Mouse (Mus musculus) MEL (cell line): Measurements from ENCODE around the gene Sept9. TPM values are rescaled to one million over a fixed set of nuclear protein-coding genes. Genes with fewer than 3 reads are reported as not detected.

ENCODE experiments used
- DNase-seq: peaks from one replicate; pipeline ENCODE4 v3.0.0; 2011; ENCODE audit warnings: low read depth, low spot score
- H3K27ac ChIP-seq: 2 replicates; pipeline ENCODE4 v1.5.1; 2012; ENCODE audit warnings: low read depth, mild to moderate bottlenecking, control low read depth, low read length, moderate library complexity; ENCODE audit not compliant: control insufficient read depth
- H3K27me3 ChIP-seq, 2 experiments: fragments of 150-350 bp in 1 of 2; sonication (generic) in 1 of 2; 2 replicates each; pipeline ENCODE4 v1.6.1; 2012; ENCODE audit warnings: low read length in 2 of 2, mild to moderate bottlenecking in 2 of 2, improper control_type of control experiment in 1 of 2, moderate library complexity in 1 of 2; ENCODE audit not compliant: insufficient read depth in 2 of 2, control insufficient read depth in 1 of 2
- H3K36me3 ChIP-seq, 2 experiments: 2 replicates each; pipeline ENCODE4 v1.6.1; 2012 to 2014; ENCODE audit warnings: low read length in 2 of 2, improper control_type of control experiment in 1 of 2, inconsistent platforms in 1 of 2, mild to moderate bottlenecking in 1 of 2; ENCODE audit not compliant: insufficient read depth in 2 of 2, control insufficient read depth in 1 of 2
- H3K4me1 ChIP-seq, 2 experiments: fragments of 150-350 bp in 1 of 2; sonication (generic) in 1 of 2; 2 replicates each; pipeline ENCODE4 v1.6.1; 2012; ENCODE audit warnings: low read length in 2 of 2, improper control_type of control experiment in 1 of 2, mild to moderate bottlenecking in 1 of 2; ENCODE audit not compliant: insufficient read depth in 2 of 2, control insufficient read depth in 1 of 2
- H3K4me3 ChIP-seq, 2 experiments: fragments of 150-350 bp in 1 of 2; sonication (generic) in 1 of 2; 2 replicates each; pipeline ENCODE4 v1.5.1; 2012; ENCODE audit warnings: low read depth in 2 of 2, low read length in 2 of 2, mild to moderate bottlenecking in 2 of 2, moderate library complexity in 2 of 2, control low read depth in 1 of 2, improper control_type of control experiment in 1 of 2; ENCODE audit not compliant: control insufficient read depth in 1 of 2, insufficient read depth in 1 of 2
- H3K79me2 ChIP-seq: 2 replicates; pipeline ENCODE4 v1.6.1; 2012; ENCODE audit warnings: mild to moderate bottlenecking, low read length, moderate library complexity; ENCODE audit not compliant: control insufficient read depth, poor library complexity, insufficient read depth
- H3K9ac ChIP-seq: 2 replicates; pipeline ENCODE4 v1.6.1; 2012; ENCODE audit warnings: low read depth, mild to moderate bottlenecking, control low read depth, low read length, moderate library complexity; ENCODE audit not compliant: control insufficient read depth, poor library complexity, severe bottlenecking
- H3K9me3 ChIP-seq: fragments of 150-350 bp; sonication (generic); replicated peaks from 2 replicates; pipeline ENCODE4 v1.6.1; 2012; ENCODE audit warnings: mild to moderate bottlenecking, low read length, improper control_type of control experiment, moderate library complexity; ENCODE audit not compliant: insufficient read depth
- BHLHE40 ChIP-seq: IDR thresholded peaks from 2 replicates; pipeline ENCODE4 v1.6.1; 2012; ENCODE audit warnings: low read depth, mild to moderate bottlenecking, inconsistent platforms, low read length, improper control_type of control experiment, borderline replicate concordance
- CHD2 ChIP-seq: IDR thresholded peaks from 2 replicates; pipeline ENCODE4 v1.6.1; 2011; ENCODE audit warnings: low read length, improper control_type of control experiment
- E2F4 ChIP-seq: IDR thresholded peaks from 2 replicates; pipeline ENCODE4 v1.6.1; 2011; ENCODE audit warnings: low read depth, low read length, improper control_type of control experiment, borderline replicate concordance
- ELF1 ChIP-seq: IDR thresholded peaks from 2 replicates; pipeline ENCODE4 v1.6.1; 2014; ENCODE audit warnings: low read depth, mild to moderate bottlenecking, inconsistent platforms, low read length, improper control_type of control experiment, moderate library complexity
- GATA1 ChIP-seq: IDR thresholded peaks from 2 replicates; pipeline ENCODE4 v1.6.1; 2011; ENCODE audit warnings: low read depth, low read length, improper control_type of control experiment
- HCFC1 ChIP-seq: IDR thresholded peaks from 2 replicates; pipeline ENCODE4 v1.6.1; 2012; ENCODE audit warnings: low read depth, mild to moderate bottlenecking, inconsistent platforms, low read length, improper control_type of control experiment, moderate library complexity
- MAFK ChIP-seq: IDR thresholded peaks from 2 replicates; pipeline ENCODE4 v1.6.1; 2011; ENCODE audit warnings: low read depth, mild to moderate bottlenecking, low read length, improper control_type of control experiment, borderline replicate concordance
- MAZ ChIP-seq: IDR thresholded peaks from 2 replicates; pipeline ENCODE4 v1.6.1; 2012; ENCODE audit warnings: low read depth, mild to moderate bottlenecking, inconsistent platforms, low read length, improper control_type of control experiment
- MEF2A ChIP-seq: IDR thresholded peaks from 2 replicates; pipeline ENCODE4 v1.6.1; 2014; ENCODE audit warnings: low read depth, mild to moderate bottlenecking, inconsistent platforms, low read length, improper control_type of control experiment; ENCODE audit not compliant: poor library complexity, insufficient replicate concordance, severe bottlenecking; ENCODE audit errors: extremely low read depth
- MYB ChIP-seq: IDR thresholded peaks from 2 replicates; pipeline ENCODE4 v1.6.1; 2011; ENCODE audit warnings: mild to moderate bottlenecking, low read depth, low read length, improper control_type of control experiment
- MYC ChIP-seq: IDR thresholded peaks from 2 replicates; pipeline ENCODE4 v1.6.1; 2011; ENCODE audit warnings: low read depth, mild to moderate bottlenecking, low read length, improper control_type of control experiment, moderate library complexity
- NELFE ChIP-seq: IDR thresholded peaks from 2 replicates; pipeline ENCODE4 v1.6.1; 2011; ENCODE audit warnings: low read depth, low read length, improper control_type of control experiment
- NRF1 ChIP-seq: IDR thresholded peaks from 2 replicates; pipeline ENCODE4 v1.6.1; 2014; ENCODE audit warnings: low read depth, mild to moderate bottlenecking, inconsistent platforms, low read length, improper control_type of control experiment, moderate library complexity; ENCODE audit not compliant: poor library complexity, insufficient read depth, severe bottlenecking
- POLR2A ChIP-seq, 2 experiments: IDR thresholded peaks; 2 replicates each; pipeline ENCODE4 v1.6.1; 2011 to 2012; ENCODE audit warnings: low read length in 2 of 2, mild to moderate bottlenecking in 2 of 2, control low read depth in 1 of 2, improper control_type of control experiment in 1 of 2, low read depth in 1 of 2, moderate library complexity in 1 of 2; ENCODE audit not compliant: control insufficient read depth in 1 of 2, insufficient read depth in 1 of 2, poor library complexity in 1 of 2
- POLR2AphosphoS2 ChIP-seq: IDR thresholded peaks from 2 replicates; pipeline ENCODE4 v1.6.1; 2011; ENCODE audit warnings: low read length, improper control_type of control experiment
- RCOR1 ChIP-seq: IDR thresholded peaks from 2 replicates; pipeline ENCODE4 v1.6.1; 2012; ENCODE audit warnings: low read depth, mild to moderate bottlenecking, inconsistent platforms, low read length, improper control_type of control experiment
- SMC3 ChIP-seq: IDR thresholded peaks from 2 replicates; pipeline ENCODE4 v1.6.1; 2011; ENCODE audit warnings: low read depth, low read length, improper control_type of control experiment
- TAL1 ChIP-seq: IDR thresholded peaks from 2 replicates; pipeline ENCODE4 v1.6.1; 2012; ENCODE audit warnings: mild to moderate bottlenecking, inconsistent platforms, low read length, moderate library complexity, mixed read lengths
- TBP ChIP-seq: IDR thresholded peaks from 2 replicates; pipeline ENCODE4 v1.8.0; 2011; ENCODE audit warnings: low read depth, low read length, improper control_type of control experiment
- TCF12 ChIP-seq: IDR thresholded peaks from 2 replicates; pipeline ENCODE4 v1.6.1; 2014; ENCODE audit warnings: low read depth, mild to moderate bottlenecking, inconsistent platforms, low read length, improper control_type of control experiment, moderate library complexity
- USF2 ChIP-seq, 2 experiments: IDR thresholded peaks; 2 replicates each; pipeline ENCODE4 v1.6.1; 2011 to 2012; ENCODE audit warnings: improper control_type of control experiment in 2 of 2, low read length in 2 of 2, borderline replicate concordance in 1 of 2, inconsistent platforms in 1 of 2, low read depth in 1 of 2, mild to moderate bottlenecking in 1 of 2; ENCODE audit not compliant: insufficient read depth in 1 of 2
- ZKSCAN1 ChIP-seq: IDR thresholded peaks from 2 replicates; pipeline ENCODE4 v1.6.1; 2012; ENCODE audit warnings: low read depth, mild to moderate bottlenecking, inconsistent platforms, low read length, improper control_type of control experiment, moderate library complexity
- ZMIZ1 ChIP-seq: IDR thresholded peaks from 2 replicates; pipeline ENCODE4 v1.6.1; 2012; ENCODE audit warnings: low read depth, mild to moderate bottlenecking, inconsistent platforms, low read length, improper control_type of control experiment, moderate library complexity
- polyA plus RNA-seq, 2 experiments: library from polyadenylated mRNA; stranded (reverse) in 1 of 2; unstranded in 1 of 2; fragments of >175 nt in 1 of 2; fragments of >200 nt in 1 of 2; gene quantifications; 2 replicates each; pipeline versions ENCODE4 v1.2.1 to v1.2.4; 2012; ENCODE audit warnings: low replicate concordance in 2 of 2, low read depth in 1 of 2; ENCODE audit not compliant: insufficient read length in 2 of 2, insufficient read depth in 1 of 2, missing spikeins in 1 of 2
- total RNA-seq: library from RNA; depleted of rRNA; stranded (reverse); fragments of 300-350 nt; gene quantifications from 2 replicates; pipeline ENCODE4 v1.2.3, GENCODE M21; 2012

Gene Sept9
- total and polyA plus RNA-seq, 3 experiments = 49.7 to 196 (median 163) TPM

- TF ChIP-seq ELF1 = 0 out of 2 replicates have a peak, but pooled peaks have one; percentile 64
- TF ChIP-seq TAL1 = peak; percentile 21; the same call in 1 of the 2 replicates
- peak; percentile 94 for TF ChIP-seq TCF12
- TF ChIP-seq, all 39 proteins: peak for 22
Measured at GRCm38 (mm10) chr11:117242339-117243084, 43.1 kb downstream of the Sept9 start (continued).

DNA sequence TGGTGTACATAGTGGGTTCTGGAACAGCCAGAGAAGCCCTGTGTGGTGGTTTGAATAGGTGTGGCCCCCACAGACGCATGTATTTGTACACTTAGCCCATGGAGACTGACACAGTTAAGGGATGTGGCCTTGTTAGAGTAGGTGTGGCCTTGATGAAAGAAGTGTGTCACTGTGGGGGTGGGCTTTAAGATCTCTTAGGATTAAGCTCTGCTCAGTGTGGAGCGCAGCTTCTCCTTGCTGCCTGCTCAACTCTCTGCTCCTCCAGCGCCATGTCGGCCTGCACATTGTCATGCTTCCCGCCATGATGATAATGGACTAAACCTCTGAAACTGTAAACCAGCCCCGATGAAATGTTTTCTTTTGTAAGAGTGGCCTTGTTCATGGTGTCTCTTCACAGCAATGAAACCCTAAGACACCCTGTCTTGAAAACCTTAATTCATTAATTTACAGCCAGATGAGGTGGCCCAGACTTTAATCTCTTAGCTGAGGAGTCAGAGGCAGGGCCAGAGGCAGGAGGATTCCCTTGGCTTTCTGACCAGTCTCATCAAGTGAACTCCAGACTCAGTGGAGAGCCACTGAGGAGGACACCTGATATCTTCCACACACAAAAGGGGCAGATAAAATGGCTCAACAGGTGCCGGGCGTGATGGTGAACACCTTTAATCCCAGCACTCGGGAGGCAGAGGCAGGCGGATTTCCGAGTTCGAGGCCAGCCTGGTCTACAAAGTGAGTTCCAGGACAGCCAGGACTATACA lies 44.3 kb downstream of the Sept9 start:
- Histone ChIP-seq H3K4me3 (peak overlapping the region in 1 of 2 experiments; percentile 33; a peak in 2 of 4 replicates), H3K36me3 (peaks cover 0 to 38% of the 10 kb centered on the region in 2 experiments; a peak in 2 of 4 replicates), H3K27ac (peak overlapping the region; percentile 96), H3K9ac (peak overlapping the region; percentile 57), H3K79me2 (no peaks in the 10 kb centered on the region), H3K27me3 (no peaks in the 10 kb centered on the region), H3K9me3 (no peaks in the 10 kb centered on the region), H3K4me1 (peaks cover 17 to 55% of the 10 kb centered on the region in 2 experiments)
- TF ChIP-seq ZKSCAN1 (no peak), CHD2 (no peak), MYC (0 out of 2 replicates have a peak, but pooled peaks have one; percentile 43), MAFK (no peak), E2F4 (no peak), NRF1 (no peak), MYB (no peak), POLR2AphosphoS2 (no peak), USF2 (IDR thresholded peaks at IDR 0.05; ENCODE audit: borderline replicate concordance in 1 of 2, insufficient read depth in 1 of 2, low read depth in 1 of 2, low read length in 2 of 2) (no peak), BHLHE40 (no peak), POLR2A (IDR thresholded peaks at IDR 0.05; ENCODE audit: control insufficient read depth in 1 of 2, insufficient read depth in 1 of 2, low read depth in 1 of 2, low read length in 2 of 2, poor library complexity in 1 of 2) (peak in 1 of 2 experiments; percentile 52; a peak in 2 of 4 replicates), RCOR1 (no peak), SMC3 (no peak; the same call in 1 of the 2 replicates), HCFC1 (no peak), TBP (peak; percentile 51; the same call in 1 of the 2 replicates), ZMIZ1 (no peak), MAZ (no peak), MEF2A (no peak), NELFE (no peak), GATA1 (no peak)
- peak; percentile 83 for DNase-seq
